Mouse (Mus musculus) brain, adult 2 months (tissue): ENCODE data around the gene Lekr1.

Experiments used
- DNase-seq: peaks from one replicate; pipeline ENCODE4 v3.0.0; 2011; ENCODE audit warnings: low read depth, low spot score

Lekr1 gene

GRCm38 (mm10) chr3:65871609-65872272 is 205.7 kb downstream of the Lekr1 start:
- no peak for DNase-seq

GRCm38 (mm10) chr3:65873093-65873830 is 207.2 kb downstream of the Lekr1 start:
- no peak for DNase-seq
